Mouse (Mus musculus): ENCODE measurements around the gene Hmga2.

Hmga2 gene

GRCm38 (mm10) chr10:120473218-120473617 lies 3.1 kb downstream of the Hmga2 start:
- no peak for DNase-seq (ENCODE audit: low spot score)

GRCm38 (mm10) chr10:120472606-120473005 lies 3.7 kb downstream of the Hmga2 start:
- no peak for DNase-seq (ENCODE audit: low spot score)

DNA sequence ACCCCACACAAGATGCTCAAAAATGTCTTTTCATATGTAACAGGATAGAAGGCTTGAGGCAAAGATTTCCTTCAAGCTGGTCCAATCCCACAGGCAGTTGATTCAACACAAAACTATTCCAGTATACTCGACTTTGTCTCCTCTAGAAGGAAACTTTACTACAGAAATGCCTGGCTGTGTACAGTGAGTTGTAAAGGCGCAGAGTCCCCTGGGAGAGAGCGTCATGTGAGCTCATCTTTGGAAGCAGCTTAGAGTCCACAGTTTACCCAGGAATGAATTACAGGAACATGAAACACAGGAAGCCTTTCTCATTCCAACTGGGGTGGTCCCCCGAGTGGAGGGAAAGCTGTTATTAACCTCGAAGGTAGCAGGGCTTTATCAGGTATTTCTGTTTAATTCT lies 11.1 kb downstream of the Hmga2 start:
- no peak for DNase-seq (ENCODE audit: low spot score)

- DNase-seq (ENCODE audit: low spot score): no peak
Measured at GRCm38 (mm10) chr10:120461769-120462168, 14.5 kb downstream of the Hmga2 start.

- DNase-seq (ENCODE audit: low spot score): no peak
Measured at GRCm38 (mm10) chr10:120461301-120461700, 15.0 kb downstream of the Hmga2 start.

- no peak for DNase-seq (ENCODE audit: low spot score)
Measured at GRCm38 (mm10) chr10:120458866-120459265, 17.4 kb downstream of the Hmga2 start.

DNA sequence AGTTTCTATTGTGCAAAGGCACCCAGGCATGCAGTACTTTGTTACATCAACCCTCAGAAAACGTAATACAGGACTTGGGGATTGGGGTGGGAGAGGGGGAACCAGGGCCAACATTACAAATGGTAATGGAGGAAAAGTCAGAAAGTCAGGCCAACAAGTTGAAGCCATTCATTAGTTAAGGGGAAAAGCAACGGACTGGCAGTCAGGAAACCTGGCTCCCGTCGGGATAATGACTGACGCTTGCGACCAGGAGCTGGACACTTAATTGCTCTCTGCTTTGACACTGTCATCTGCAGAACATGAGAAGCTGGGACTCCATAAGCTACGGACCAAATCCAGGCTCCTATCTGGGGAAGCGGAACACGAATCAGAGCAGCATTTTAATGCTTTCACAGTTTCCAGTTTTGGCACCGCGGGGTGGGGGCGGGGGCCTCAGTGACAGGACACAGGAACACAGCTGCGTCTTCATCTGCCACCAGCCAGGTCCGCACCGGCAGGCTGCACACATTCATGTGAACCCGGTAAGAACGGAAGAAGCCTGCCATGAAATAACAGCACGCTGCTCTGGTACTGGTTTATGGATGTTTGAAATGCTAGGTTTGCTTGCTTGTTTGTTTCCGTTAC lies 26.5 kb downstream of the Hmga2 start:
- DNase-seq (ENCODE audit: low spot score): no peak

- DNase-seq (ENCODE audit: low spot score): no peak
Measured at GRCm38 (mm10) chr10:120446799-120447198, 29.5 kb downstream of the Hmga2 start.

DNA sequence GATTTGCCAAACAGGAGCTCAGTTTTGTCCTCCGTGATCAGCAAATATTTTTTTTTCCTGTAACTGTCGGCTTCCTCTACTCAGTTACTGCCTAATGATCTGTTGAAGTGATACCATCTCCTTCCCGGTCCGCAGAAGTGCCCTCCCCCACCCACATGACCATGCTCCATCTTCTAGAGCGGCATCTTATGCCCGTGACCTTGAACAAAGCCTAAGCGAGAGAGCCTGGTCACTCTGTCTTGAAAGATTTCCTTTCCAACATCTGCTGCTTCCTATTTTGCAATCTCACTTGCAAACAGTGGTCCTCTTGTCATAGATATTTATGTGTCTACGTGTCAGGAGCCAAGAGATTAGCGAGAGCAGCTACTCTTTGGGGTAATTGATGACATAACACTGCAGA lies 30.1 kb downstream of the Hmga2 start:
- DNase-seq (ENCODE audit: low spot score): no peak

DNA sequence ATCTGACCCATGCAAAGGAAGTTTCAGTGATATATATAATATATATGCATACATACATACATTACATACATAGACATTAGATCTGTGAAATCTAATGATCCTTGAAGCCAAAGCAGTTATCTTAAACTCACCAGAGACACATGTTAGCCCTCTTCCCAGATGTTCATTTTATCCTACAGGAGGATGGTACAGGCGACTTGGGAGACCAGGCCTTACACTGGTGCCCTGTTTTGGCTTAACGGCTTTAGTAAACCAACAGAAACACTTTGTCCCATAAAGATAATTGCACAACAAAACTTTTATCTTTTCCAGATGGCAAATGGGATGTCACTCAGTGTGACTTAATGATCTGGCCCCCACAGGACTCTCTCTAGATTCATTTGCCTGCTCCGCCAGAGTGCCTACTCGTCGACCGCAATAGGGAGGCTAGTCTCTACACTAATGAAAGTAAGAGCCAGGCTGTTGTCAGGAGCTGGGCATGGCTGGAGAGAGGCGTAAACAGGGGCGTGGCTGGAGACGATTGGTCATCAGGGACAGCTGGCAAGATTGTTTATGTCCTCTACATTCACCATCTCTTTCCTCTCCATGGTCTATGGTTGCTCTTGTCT lies 31.7 kb downstream of the Hmga2 start:
- DNase-seq (ENCODE audit: low spot score): no peak

DNA sequence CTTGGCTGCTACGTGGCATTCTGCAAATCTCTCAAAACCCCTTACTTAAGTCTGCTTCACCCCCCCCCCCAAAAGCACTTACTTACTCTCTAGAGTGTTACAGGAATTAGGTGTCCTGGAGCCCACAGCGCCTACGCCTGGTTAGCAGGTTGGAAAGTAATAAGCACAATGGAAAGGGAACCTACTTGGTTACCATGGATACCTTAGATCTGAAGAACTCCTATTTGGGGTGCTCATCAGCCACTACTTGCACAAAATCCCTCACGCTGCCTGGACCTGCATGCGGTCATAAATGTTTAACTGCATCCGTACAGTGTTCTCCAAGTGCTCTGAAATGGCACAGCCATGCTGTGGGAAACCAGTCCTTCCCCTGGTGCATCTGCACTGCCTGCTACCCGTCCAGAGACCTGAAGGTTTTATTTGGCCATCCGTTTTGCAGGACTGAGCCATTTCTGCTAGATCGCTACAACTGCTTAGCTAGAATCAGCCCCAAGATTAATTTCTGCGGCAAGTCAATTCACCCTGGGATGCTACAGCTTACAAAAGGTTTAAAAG lies 32.4 kb downstream of the Hmga2 start:
- DNase-seq (ENCODE audit: low spot score): no peak

GRCm38 (mm10) chr10:120441254-120441653 lies 35.0 kb downstream of the Hmga2 start:
- no peak for DNase-seq (ENCODE audit: low spot score)

- DNase-seq (ENCODE audit: low spot score): no peak
Measured at GRCm38 (mm10) chr10:120434433-120434832, 41.8 kb downstream of the Hmga2 start.

- DNase-seq (ENCODE audit: low spot score): no peak
Measured at GRCm38 (mm10) chr10:120433463-120433815, 42.8 kb downstream of the Hmga2 start.

GRCm38 (mm10) chr10:120432731-120433462 lies 43.4 kb downstream of the Hmga2 start:
- DNase-seq (ENCODE audit: low spot score): no peak

DNA sequence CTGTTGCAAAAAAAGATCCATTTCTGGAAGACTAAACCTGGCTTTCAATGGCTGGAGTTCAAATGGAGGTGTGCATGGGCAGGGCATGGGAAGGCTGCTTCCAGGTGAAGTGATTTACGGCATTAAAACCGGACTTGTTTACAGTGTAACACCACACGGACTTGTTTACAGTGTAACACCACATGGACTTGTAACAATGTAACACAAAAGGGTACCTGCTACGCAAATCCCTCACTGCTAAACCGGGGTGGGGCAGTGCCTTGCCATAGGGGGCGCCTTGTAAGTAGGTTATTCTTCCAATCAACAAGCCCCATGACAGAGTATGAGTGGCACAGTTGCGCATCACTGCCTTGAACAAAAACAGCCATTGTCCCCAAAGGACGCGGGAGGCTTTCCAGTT lies 44.2 kb downstream of the Hmga2 start:
- DNase-seq (ENCODE audit: low spot score): no peak

DNA sequence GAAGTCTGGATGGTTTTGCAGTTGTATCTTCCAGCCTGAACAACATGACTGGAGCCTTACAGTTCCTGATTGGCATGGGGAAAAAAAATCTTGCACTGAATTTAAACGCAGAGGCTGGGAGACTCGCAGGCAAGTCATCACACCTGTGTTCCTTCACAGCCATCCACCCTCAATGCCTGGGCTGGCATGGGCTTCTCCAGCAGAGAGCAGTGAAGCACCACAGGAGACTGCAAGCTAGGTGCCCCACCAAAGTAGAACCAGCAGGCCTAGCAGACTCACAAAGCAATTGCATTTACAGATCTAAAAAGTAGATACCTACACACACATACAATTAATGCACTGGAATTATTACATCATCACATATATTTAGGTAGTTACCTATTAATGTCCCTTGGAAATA lies 44.8 kb downstream of the Hmga2 start:
- no peak for DNase-seq (ENCODE audit: low spot score)

DNA sequence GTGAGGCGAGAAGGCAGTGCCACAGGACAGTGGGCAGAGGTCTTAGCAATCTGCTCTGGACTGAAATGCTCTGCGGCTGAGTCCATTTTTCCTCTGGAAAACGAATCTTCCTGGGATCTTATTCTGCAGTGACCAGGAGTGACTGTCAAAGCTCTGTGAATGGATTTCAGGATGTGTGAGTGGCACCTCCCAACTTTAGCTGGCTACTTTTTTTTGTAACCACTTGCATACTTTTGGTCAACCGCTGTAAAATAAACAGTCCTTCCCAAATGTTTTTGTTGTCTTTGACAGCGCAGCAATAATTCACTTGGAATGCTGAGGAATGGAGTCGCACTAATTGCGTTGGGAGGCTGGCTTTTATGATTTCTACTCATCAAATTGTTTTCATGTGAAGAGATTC lies 45.8 kb downstream of the Hmga2 start:
- DNase-seq (ENCODE audit: low spot score): no peak

DNA sequence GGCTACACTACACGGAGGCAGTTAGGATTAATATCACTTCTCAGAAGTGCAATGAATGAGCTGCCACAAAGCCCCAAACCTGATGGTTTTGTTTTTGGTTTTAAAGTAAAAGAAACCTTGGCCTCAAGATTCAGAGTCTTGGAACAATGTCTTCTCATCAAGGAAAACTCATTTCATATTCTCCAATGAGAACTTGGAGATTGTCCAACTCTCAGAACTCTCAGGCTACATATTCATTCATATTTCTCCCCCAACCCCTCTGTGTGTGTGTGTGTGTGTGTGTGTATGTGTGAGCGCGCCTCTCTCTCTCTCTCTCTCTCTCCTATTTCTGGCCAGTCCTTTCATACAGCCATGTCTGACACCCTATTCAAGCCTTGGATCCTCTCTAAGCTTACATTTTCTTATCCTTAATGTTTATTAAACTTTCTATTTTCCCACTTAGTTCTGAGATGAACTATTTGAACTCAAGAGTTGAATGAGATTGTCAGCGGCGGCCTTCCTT lies 46.5 kb downstream of the Hmga2 start:
- no peak for DNase-seq (ENCODE audit: low spot score)

DNA sequence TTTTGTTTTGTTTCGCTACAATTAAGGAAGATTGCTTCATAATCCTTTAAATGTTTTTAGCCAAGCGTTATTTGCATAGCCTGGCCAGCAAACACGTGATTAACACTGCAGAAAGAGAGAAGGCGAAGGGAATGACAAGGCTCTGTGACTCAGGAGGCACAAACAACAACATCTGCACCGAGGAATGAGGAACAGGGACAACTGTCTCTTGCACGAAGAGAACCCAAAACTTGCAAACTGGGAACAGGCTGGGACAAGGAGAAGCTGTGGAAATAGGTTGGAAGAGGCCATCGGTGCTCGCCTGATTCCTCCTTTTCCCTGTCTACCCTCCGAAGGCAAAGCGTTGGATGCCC lies 47.1 kb downstream of the Hmga2 start:
- DNase-seq (ENCODE audit: low spot score): no peak

- DNase-seq (ENCODE audit: low spot score): no peak
Measured at GRCm38 (mm10) chr10:120428430-120429198, 47.7 kb downstream of the Hmga2 start.

- DNase-seq (ENCODE audit: low spot score): no peak
Measured at GRCm38 (mm10) chr10:120426086-120426610, 50.1 kb downstream of the Hmga2 start.

Data from spleen, adult 12 weeks (tissue).